ENCODE assay signal across 36 mouse cellular contexts in genomic region chr4:147018400-147018799, GRCm38 (mm10). TPM values are rescaled to one million over a fixed set of nuclear protein-coding genes. Genes with fewer than 3 reads are reported as not detected.
"Had no signal": no experiment of that assay in that cellular context is flagged by ENCODE, and none has a peak within 500 bp of the region (broad histone marks: within the 10 kb centered on the region; RNA-seq: fewer than 3 reads in every experiment).

No protein-coding gene starts in this region.

RNA-seq across cellular contexts. Expression of gene Rex2, which starts 3.2 kb away (rescaled TPM):
- total RNA-seq: hematopoietic stem cell, adult 5-6 weeks; hindbrain, postnatal 0 days; layer of hippocampus, adult 2 months had no signal
- polyA plus RNA-seq: heart, embryonic 10.5 days; heart, embryonic 12.5 days; heart, embryonic 13.5 days; heart, embryonic 14.5 days; heart, embryonic 15.5 days; heart, postnatal 0 days; hindbrain, embryonic 13.5 days; hindbrain, embryonic 14.5 days; hindbrain, embryonic 16.5 days; hindbrain, postnatal 0 days; intestine, embryonic 14.5 days; intestine, embryonic 15.5 days; intestine, embryonic 16.5 days; intestine, postnatal 0 days; kidney, embryonic 14.5 days; kidney, embryonic 16.5 days; large intestine, adult 2 months had no signal

RNA-seq across cellular contexts. Expression of gene Zfp989, which starts 46.6 kb away (rescaled TPM):
- total RNA-seq: heart, adult 2 months; heart, adult 8-10 months; heart, postnatal 10 days; heart, postnatal 25 days; heart, postnatal 36 days; heart, postnatal 4 days; hematopoietic stem cell, adult 5-6 weeks; hindbrain, postnatal 0 days; layer of hippocampus, adult 18-20 months; layer of hippocampus, adult 2 months; layer of hippocampus, adult 8-10 months; layer of hippocampus, postnatal 10 days; layer of hippocampus, postnatal 14 days; layer of hippocampus, postnatal 25 days; layer of hippocampus, postnatal 36 days; left cerebral cortex, adult 18-20 months had no signal
- polyA plus RNA-seq: heart, adult 2 months; heart, embryonic 12.5 days; heart, embryonic 13.5 days; heart, embryonic 14.5 days; heart, embryonic 15.5 days; heart, embryonic 16.5 days; heart, postnatal 0 days; hindbrain, embryonic 10.5 days; hindbrain, embryonic 12.5 days; intestine, embryonic 14.5 days; intestine, embryonic 15.5 days; intestine, embryonic 16.5 days; intestine, postnatal 0 days; kidney, adult 2 months; kidney, embryonic 14.5 days; large intestine, adult 2 months had no signal
